8 mouse cellular contexts compared by ENCODE assay signal in genomic region chr5:67095651-67096377, GRCm38 (mm10). TPM values are rescaled to one million over a fixed set of nuclear protein-coding genes. Genes with fewer than 3 reads are reported as not detected.
A peak's percentile ranks its signal among the peaks of the same experiment; 100 is the strongest.
DNase-seq lines count a peak whose midpoint lies in the region; ATAC-seq and TF ChIP-seq lines count a peak whose summit lies in the region.

No protein-coding gene starts in this region.

- no peak overlapping the region for H3K27ac ChIP-seq in lung, embryonic 14.5 days (ENCODE audit: low read depth)
- H3K27ac ChIP-seq in forebrain, embryonic 10.5 days: peak overlapping the region; percentile 65
- H3K27ac ChIP-seq in hindbrain, embryonic 15.5 days (replicated peaks): 0 out of 2 replicates have a peak overlapping the region, but pooled peaks have one; percentile 34
- H3K27ac ChIP-seq in neural tube, embryonic 11.5 days (ENCODE audit: low read depth, low read length): no peak overlapping the region

- H3K4me3 ChIP-seq in lung, embryonic 14.5 days (ENCODE audit: low read depth, low read length): peak overlapping the region; percentile 28
- peak overlapping the region; percentile 52 for H3K4me3 ChIP-seq in forebrain, embryonic 10.5 days
- H3K4me3 ChIP-seq in hindbrain, embryonic 15.5 days: peak overlapping the region; percentile 27
- H3K4me3 ChIP-seq in neural tube, embryonic 11.5 days (ENCODE audit: low read depth, low read length): peak overlapping the region; percentile 25

- no peaks in the 10 kb centered on the region for H3K4me1 ChIP-seq in lung, embryonic 14.5 days (ENCODE audit: insufficient read depth)
- H3K4me1 ChIP-seq in forebrain, embryonic 10.5 days: peaks cover 45% of the 10 kb centered on the region
- peaks cover 5% of the 10 kb centered on the region; the same call in 1 of the 2 replicates for H3K4me1 ChIP-seq in hindbrain, embryonic 15.5 days (replicated peaks)
- peaks cover 6% of the 10 kb centered on the region; the same call in 1 of the 2 replicates for H3K4me1 ChIP-seq in neural tube, embryonic 11.5 days (ENCODE audit: control insufficient read depth, insufficient read depth, low read length)

- H3K9me3 ChIP-seq in lung, embryonic 14.5 days (ENCODE audit: low read depth, low read length): no peaks in the 10 kb centered on the region
- no peaks in the 10 kb centered on the region for H3K9me3 ChIP-seq in forebrain, embryonic 10.5 days
- H3K9me3 ChIP-seq in hindbrain, embryonic 15.5 days: no peaks in the 10 kb centered on the region
- no peaks in the 10 kb centered on the region for H3K9me3 ChIP-seq in neural tube, embryonic 11.5 days (ENCODE audit: control insufficient read depth, low read length)

- peak; percentile 28 for DNase-seq in lung, embryonic 14.5 days
- no peak for DNase-seq in lung, adult 18-20 months
- DNase-seq in forebrain, embryonic 10.5 days (ENCODE audit: extremely low spot score, low spot score): no peak
- peak; percentile 43 for DNase-seq in neural tube, embryonic 11.5 days (ENCODE audit: low spot score)
- no peak for DNase-seq in urinary bladder, postnatal 25 days (ENCODE audit: low spot score)
- DNase-seq in urinary bladder, adult 2 months (ENCODE audit: low spot score): no peak

- H3K36me3 ChIP-seq in lung, embryonic 14.5 days (ENCODE audit: insufficient read depth): no peaks in the 10 kb centered on the region
- no peaks in the 10 kb centered on the region for H3K36me3 ChIP-seq in forebrain, embryonic 10.5 days (replicated peaks)
- no peaks in the 10 kb centered on the region for H3K36me3 ChIP-seq in hindbrain, embryonic 15.5 days
- no peaks in the 10 kb centered on the region for H3K36me3 ChIP-seq in neural tube, embryonic 11.5 days (ENCODE audit: control insufficient read depth, insufficient read depth, low read length)

- H3K4me2 ChIP-seq in lung, embryonic 14.5 days: peak overlapping the region; percentile 53
- H3K4me2 ChIP-seq in hindbrain, embryonic 15.5 days: peak overlapping the region; percentile 40
- H3K4me2 ChIP-seq in neural tube, embryonic 11.5 days (ENCODE audit: low read depth): peak overlapping the region; percentile 45

- under 1% methylated on average over 35 of the region's 47 CpGs for WGBS in lung, embryonic 14.5 days
- under 1% methylated on average over 47 of the region's 47 CpGs for WGBS in forebrain, embryonic 10.5 days
- WGBS in hindbrain, embryonic 15.5 days: under 1% methylated on average over 47 of the region's 47 CpGs
- WGBS in neural tube, embryonic 11.5 days: under 1% methylated on average over 43 of the region's 47 CpGs

- no peak; the same call in 1 of the 2 replicates for ATAC-seq in lung, embryonic 14.5 days (ENCODE audit: insufficient read depth)
- ATAC-seq in hindbrain, embryonic 15.5 days (ENCODE audit: low FRiP score, low read depth): no peak
- ATAC-seq in neural tube, embryonic 11.5 days (ENCODE audit: insufficient read depth, low FRiP score, low TSS enrichment): no peak
- ATAC-seq in activated CD4-positive, CD25-positive, alpha-beta regulatory T cell, adult 4 months: no peak

- TF ChIP-seq CTCF in lung, embryonic 14.5 days (IDR thresholded peaks at IDR 0.05; ENCODE audit: low read depth): no peak

- H3K27me3 ChIP-seq in lung, embryonic 14.5 days (ENCODE audit: insufficient read depth, low read length): peaks cover 96% of the 10 kb centered on the region
- peaks cover 100% of the 10 kb centered on the region for H3K27me3 ChIP-seq in forebrain, embryonic 10.5 days (ENCODE audit: poor library complexity, severe bottlenecking)
- peaks cover 84% of the 10 kb centered on the region for H3K27me3 ChIP-seq in hindbrain, embryonic 15.5 days
- peaks cover 97% of the 10 kb centered on the region for H3K27me3 ChIP-seq in neural tube, embryonic 11.5 days (ENCODE audit: control insufficient read depth, insufficient read depth, low read length)

- H3K9ac ChIP-seq in lung, embryonic 14.5 days: peak overlapping the region; percentile 20; the same call in 1 of the 2 replicates
- no peak overlapping the region for H3K9ac ChIP-seq in hindbrain, embryonic 15.5 days
- H3K9ac ChIP-seq in neural tube, embryonic 11.5 days (ENCODE audit: low read length): no peak overlapping the region

RNA-seq across cellular contexts. Expression of gene Phox2b, which starts 3.3 kb away (rescaled TPM):
- 0.46 and 0.77 TPM in 2 replicates for polyA plus RNA-seq in lung, embryonic 14.5 days (2014; fragmentation: Nextera tagmentation; extraction: Ambion mirVana)
- 0.05 TPM in 1 of 2 replicates, not detected in the other for polyA plus RNA-seq in forebrain, embryonic 10.5 days (2016; fragmentation: Nextera tagmentation; extraction: Ambion mirVana)
- polyA plus RNA-seq in hindbrain, embryonic 15.5 days (2015; fragmentation: Nextera tagmentation; extraction: Ambion mirVana): 20.8 and 22.4 TPM in 2 replicates
- polyA plus RNA-seq in neural tube, embryonic 11.5 days (2014; fragmentation: Nextera tagmentation; extraction: Ambion mirVana): 1.5 and 3.2 TPM in 2 replicates
- polyA plus RNA-seq in urinary bladder, adult 2 months (2012; rRNA removed): 0.30 and 0.41 TPM in 2 replicates
- polyA plus RNA-seq in activated CD4-positive, CD25-positive, alpha-beta regulatory T cell, adult 4 months (2017; shearing (Covaris generic)): under 1 TPM in 1 of 2 experiments, not detected in 1; 0.11 TPM

Comparison
In these comparisons a context has a peak if more than half of its experiments do, and no peak if none do; other contexts are left out.
1. DNase-seq: peak in lung, embryonic 14.5 days (single experiment) and neural tube, embryonic 11.5 days (single experiment); none in lung, adult 18-20 months (0 of 2), forebrain, embryonic 10.5 days (single experiment), urinary bladder, postnatal 25 days (single experiment) and urinary bladder, adult 2 months (single experiment).
2. H3K27ac ChIP-seq: peak in forebrain, embryonic 10.5 days (single experiment) and hindbrain, embryonic 15.5 days (single experiment); none in lung, embryonic 14.5 days (single experiment) and neural tube, embryonic 11.5 days (single experiment).
3. Peak in every context shown above with its lines, with median percentiles within 50 percentile points of each other: H3K4me2 ChIP-seq and H3K4me3 ChIP-seq.